Mouse (Mus musculus) hindbrain, embryonic 15.5 days (tissue): ENCODE measurements around the gene Vmn1r8. TPM values are rescaled to one million over a fixed set of nuclear protein-coding genes. Genes with fewer than 3 reads are reported as not detected.
"Not testable (repeated sequence)": the region's sequence is repeated elsewhere in the genome, so short reads cannot be mapped to it uniquely, and the experiment has no call there.

ENCODE experiments used
- ATAC-seq: fragments of 200-750 bp; cut with Nextera tagmentation; 2 replicates; pipeline ENCODE4 v1.8.0; 2017; ENCODE audit warnings: low read depth, moderate number of reproducible peaks, moderate TSS enrichment; ENCODE audit not compliant: low FRiP score
- H3K27ac ChIP-seq: fragments of 300-500 bp; sonication (generic); replicated peaks from 2 replicates; pipeline ENCODE4 v1.5.1; 2015; ENCODE audit warnings: mild to moderate bottlenecking, inconsistent platforms
- H3K27me3 ChIP-seq: fragments of 300-500 bp; sonication (generic); 2 replicates; pipeline ENCODE4 v1.6.1; 2015; ENCODE audit warnings: control low read depth, inconsistent platforms
- H3K36me3 ChIP-seq: fragments of 300-500 bp; sonication (generic); 2 replicates; pipeline ENCODE4 v1.6.1; 2015; ENCODE audit warnings: control low read depth, inconsistent platforms
- H3K4me1 ChIP-seq: fragments of 300-500 bp; sonication (generic); replicated peaks from 2 replicates; pipeline ENCODE4 v1.6.1; 2015; ENCODE audit warnings: control low read depth, inconsistent platforms
- H3K4me2 ChIP-seq: fragments of 300-500 bp; sonication (generic); 2 replicates; pipeline ENCODE4 v1.6.1; 2015; ENCODE audit warnings: moderate library complexity, mild to moderate bottlenecking, inconsistent platforms
- H3K4me3 ChIP-seq: fragments of 300-500 bp; sonication (generic); 2 replicates; pipeline ENCODE4 v1.5.1; 2015; ENCODE audit warnings: mild to moderate bottlenecking, inconsistent platforms
- H3K9ac ChIP-seq: fragments of 300-500 bp; sonication (generic); 2 replicates; pipeline ENCODE4 v1.6.1; 2015; ENCODE audit warnings: inconsistent platforms
- H3K9me3 ChIP-seq: fragments of 300-500 bp; sonication (generic); 2 replicates; pipeline ENCODE4 v1.6.1; 2016; ENCODE audit warnings: control low read depth, inconsistent platforms
- WGBS: fragments of 180-500 bp; shearing (Covaris S2); methylation state at CpG from one replicate; pipeline ENCODE4 v1.1.7; 2015; 5-methylcytosine and 5-hydroxymethylcytosine counted together
- polyA plus RNA-seq: library from polyadenylated mRNA; unstranded; fragments of >200 nt; fragmentation: Nextera tagmentation; extraction: Ambion mirVana; gene quantifications from 2 replicates; pipeline ENCODE4 v1.2.1, GENCODE M21; 2015

Vmn1r8 gene
- not detected in 2 replicates for polyA plus RNA-seq

- H3K4me2 ChIP-seq, result no peak within 1 kb of the TSS
- no peaks in the 10 kb centered on the region for H3K27me3 ChIP-seq
- no peak within 1 kb of the TSS for H3K4me3 ChIP-seq
- no peaks in the 10 kb centered on the region for H3K4me1 ChIP-seq
- no peak for ATAC-seq
- no peaks in the 10 kb centered on the region for H3K9me3 ChIP-seq
- no peak within 1 kb of the TSS for H3K27ac ChIP-seq
- no peaks in the 10 kb centered on the region for H3K36me3 ChIP-seq
- H3K9ac ChIP-seq, result no peak within 1 kb of the TSS
Measured at GRCm38 (mm10) chr6:57031984-57032383, at the start of gene Vmn1r8. Gene Vmn1r8 (plus strand): TSS chr6:57032284.

GRCm38 (mm10) chr6:56996943-56997342, 35.1 kb upstream of the Vmn1r8 start, which contains the start of gene Vmn1r6:
Gene Vmn1r6 (plus strand): TSS chr6:56997243.
- H3K36me3 ChIP-seq, result no peaks in the 10 kb centered on the region
- 91% methylated on average over 2 of the region's 2 CpGs for WGBS
- H3K4me2 ChIP-seq, result no peak within 1 kb of the TSS
- no peak within 1 kb of the TSS for H3K27ac ChIP-seq
- no peaks in the 10 kb centered on the region for H3K27me3 ChIP-seq
- no peak within 1 kb of the TSS for H3K4me3 ChIP-seq
- no peaks in the 10 kb centered on the region for H3K4me1 ChIP-seq
- no peaks in the 10 kb centered on the region for H3K9me3 ChIP-seq
- no peak for ATAC-seq
- no peak within 1 kb of the TSS for H3K9ac ChIP-seq

- 91% methylated on average over 2 of the region's 2 CpGs for WGBS
- H3K9ac ChIP-seq, H3K36me3 ChIP-seq, H3K27me3 ChIP-seq, H3K27ac ChIP-seq, ATAC-seq, H3K9me3 ChIP-seq, H3K4me2 ChIP-seq, H3K4me1 ChIP-seq, H3K4me3 ChIP-seq: not testable (repeated sequence)
Measured at GRCm38 (mm10) chr6:57025224-57025623, 6.9 kb upstream of the Vmn1r8 start, which contains the start of gene Vmn1r7. Gene Vmn1r7 (minus strand): TSS chr6:57025324.

DNA sequence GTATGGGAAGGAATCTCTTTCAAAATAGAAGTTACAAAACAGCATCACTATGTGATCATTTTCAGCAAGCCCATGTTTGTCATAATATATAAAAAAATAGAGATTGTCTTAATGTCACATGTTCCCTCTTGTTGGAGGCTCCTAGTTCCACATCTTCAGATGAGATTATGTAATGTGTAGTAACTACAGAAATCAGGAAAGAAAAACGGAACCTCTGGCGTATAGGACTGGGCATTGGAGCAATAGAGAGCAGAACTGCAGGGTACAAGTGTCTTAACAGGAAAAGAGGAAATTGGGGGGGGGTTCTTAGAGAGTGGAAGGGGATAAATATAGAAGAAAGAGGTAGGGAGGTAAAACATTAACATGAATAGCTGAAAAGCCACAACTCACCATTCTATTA, 2.6 kb downstream of the Vmn1r8 start:
- H3K4me1 ChIP-seq, result no peaks in the 10 kb centered on the region
- ATAC-seq, result no peak
- H3K9ac ChIP-seq, result no peak overlapping the region
- H3K4me2 ChIP-seq, result no peak overlapping the region
- WGBS, result 76% methylated on average over 2 of the region's 2 CpGs
- no peaks in the 10 kb centered on the region for H3K9me3 ChIP-seq
- no peak overlapping the region for H3K27ac ChIP-seq
- H3K36me3 ChIP-seq, result no peaks in the 10 kb centered on the region
- H3K4me3 ChIP-seq, result no peak overlapping the region
- H3K27me3 ChIP-seq, result no peaks in the 10 kb centered on the region

- H3K9me3 ChIP-seq, result no peaks in the 10 kb centered on the region
- no peak for ATAC-seq
- no peaks in the 10 kb centered on the region for H3K36me3 ChIP-seq
- no peaks in the 10 kb centered on the region for H3K27me3 ChIP-seq
- no peak overlapping the region for H3K4me3 ChIP-seq
- no peak overlapping the region for H3K27ac ChIP-seq
- no peak overlapping the region for H3K4me2 ChIP-seq
- no peak overlapping the region for H3K9ac ChIP-seq
- no peaks in the 10 kb centered on the region for H3K4me1 ChIP-seq
Measured at GRCm38 (mm10) chr6:57063730-57064129, 31.6 kb downstream of the Vmn1r8 start.

DNA sequence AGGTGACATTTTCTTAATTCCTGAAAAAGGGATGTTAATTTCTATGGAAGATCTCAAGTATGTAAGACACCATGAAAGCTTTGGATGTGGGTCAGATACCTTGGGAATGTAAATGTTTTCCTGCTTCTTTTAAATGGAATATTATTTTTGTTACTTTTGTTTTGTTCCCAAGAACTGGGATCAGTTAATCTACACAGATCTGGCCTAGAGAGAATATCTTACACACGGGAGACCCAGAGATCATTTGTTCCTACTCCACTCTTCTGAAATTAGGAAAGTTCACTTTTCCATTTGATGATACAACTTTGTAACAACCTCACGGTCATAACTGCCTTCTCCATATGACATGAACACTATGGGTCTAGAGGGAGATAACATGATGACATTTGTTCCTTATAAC, 34.4 kb downstream of the Vmn1r8 start, which contains the start of gene Vmn1r9:
Gene Vmn1r9, plus strand, starts transcription at position 301 of the 400 bp plus-strand sequence.
- H3K4me1 ChIP-seq, result no peaks in the 10 kb centered on the region
- no peak within 1 kb of the TSS for H3K4me2 ChIP-seq
- no peak for ATAC-seq
- 91% methylated on average over 2 of the region's 2 CpGs for WGBS
- no peak within 1 kb of the TSS for H3K9ac ChIP-seq
- H3K4me3 ChIP-seq, result no peak within 1 kb of the TSS
- no peaks in the 10 kb centered on the region for H3K36me3 ChIP-seq
- H3K9me3 ChIP-seq, result no peaks in the 10 kb centered on the region
- no peaks in the 10 kb centered on the region for H3K27me3 ChIP-seq
- no peak within 1 kb of the TSS for H3K27ac ChIP-seq

Other genes starting within 250 kb of the Vmn1r8 start
- 32.0 and 33.4 TPM in 2 replicates for gene Kbtbd2, start 234.5 kb upstream of the Vmn1r8 start, polyA plus RNA-seq
- gene Fkbp9, start 200.2 kb upstream of the Vmn1r8 start, polyA plus RNA-seq, result 41.7 and 42.8 TPM in 2 replicates
- 149 and 153 TPM in 2 replicates for gene Nt5c3, start 108.4 kb upstream of the Vmn1r8 start, polyA plus RNA-seq
- gene Vmn1r4, start 108.3 kb upstream of the Vmn1r8 start, polyA plus RNA-seq, result 0.50 and 0.53 TPM in 2 replicates
- not detected in 2 replicates for gene Vmn1r5, start 62.0 kb upstream of the Vmn1r8 start, polyA plus RNA-seq
- not detected in 2 replicates for gene Vmn1r6, start 35.0 kb upstream of the Vmn1r8 start, polyA plus RNA-seq
- gene Vmn1r7, start 7.0 kb upstream of the Vmn1r8 start, polyA plus RNA-seq, result not detected in 2 replicates
- gene Vmn1r9, start 34.5 kb downstream of the Vmn1r8 start, polyA plus RNA-seq, result not detected in 2 replicates
- gene Vmn1r10, start 77.2 kb downstream of the Vmn1r8 start, polyA plus RNA-seq, result not detected in 2 replicates
- not detected in 2 replicates for gene Vmn1r11, start 101.2 kb downstream of the Vmn1r8 start, polyA plus RNA-seq
- gene Vmn1r12, start 124.6 kb downstream of the Vmn1r8 start, polyA plus RNA-seq, result not detected in 2 replicates
- not detected in 2 replicates for gene Vmn1r13, start 171.0 kb downstream of the Vmn1r8 start, polyA plus RNA-seq
- not detected in 2 replicates for gene Vmn1r14, start 199.4 kb downstream of the Vmn1r8 start, polyA plus RNA-seq
- gene Vmn1r15, start 225.7 kb downstream of the Vmn1r8 start, polyA plus RNA-seq, result not detected in 2 replicates